Mouse (Mus musculus) kidney, postnatal 14 days (tissue): ENCODE data around the gene Psmc2.

Source experiments
- DNase-seq: peaks from one replicate; pipeline ENCODE4 v3.0.0; 2022; ENCODE audit warnings: mixed read lengths

Gene Psmc2

DNA sequence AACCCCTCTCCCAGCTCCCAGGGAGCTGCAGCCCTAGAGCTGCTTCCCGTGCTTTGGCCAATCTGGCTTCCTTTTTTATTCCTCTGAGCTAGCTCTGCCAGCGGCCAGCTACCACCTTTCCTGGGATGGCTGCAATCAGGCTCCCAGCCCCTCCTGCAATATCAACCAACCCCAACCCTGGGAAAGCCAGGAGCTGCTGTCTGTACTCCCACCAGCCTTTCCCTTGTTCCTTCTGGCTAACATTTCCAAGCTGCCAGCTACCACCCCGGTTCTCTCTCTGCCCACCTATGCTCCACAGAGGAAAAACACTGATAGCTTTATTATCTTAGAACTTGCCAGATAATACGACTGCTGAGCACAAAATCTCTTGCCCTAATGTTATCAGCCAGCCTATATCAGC lies 19.8 kb downstream of the Psmc2 start:
- DNase-seq, result no peak

DNA sequence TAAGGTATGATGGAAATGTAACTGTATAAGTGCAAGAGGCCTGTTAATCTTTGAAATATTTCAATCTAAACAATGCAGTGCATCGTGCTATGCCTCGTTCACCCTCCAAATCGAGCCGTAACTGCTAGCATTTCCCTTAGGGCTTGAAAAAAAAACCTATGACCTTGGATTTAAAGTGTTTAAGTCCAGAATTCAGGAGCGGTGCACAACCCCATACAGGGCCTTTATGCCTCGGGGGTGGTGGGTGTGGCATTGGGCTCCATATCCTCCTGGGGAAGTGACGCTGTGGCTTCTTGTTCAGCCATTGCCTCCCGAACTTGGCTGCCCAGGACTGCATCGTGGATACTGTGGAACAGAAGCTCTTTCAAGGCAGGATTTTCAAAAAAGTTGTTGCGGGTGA lies 25.8 kb downstream of the Psmc2 start:
- DNase-seq, result no peak

- DNase-seq, result peak; percentile 14
Observed at GRCm38 (mm10) chr5:21813994-21814393, 28.9 kb downstream of the Psmc2 start.

DNA sequence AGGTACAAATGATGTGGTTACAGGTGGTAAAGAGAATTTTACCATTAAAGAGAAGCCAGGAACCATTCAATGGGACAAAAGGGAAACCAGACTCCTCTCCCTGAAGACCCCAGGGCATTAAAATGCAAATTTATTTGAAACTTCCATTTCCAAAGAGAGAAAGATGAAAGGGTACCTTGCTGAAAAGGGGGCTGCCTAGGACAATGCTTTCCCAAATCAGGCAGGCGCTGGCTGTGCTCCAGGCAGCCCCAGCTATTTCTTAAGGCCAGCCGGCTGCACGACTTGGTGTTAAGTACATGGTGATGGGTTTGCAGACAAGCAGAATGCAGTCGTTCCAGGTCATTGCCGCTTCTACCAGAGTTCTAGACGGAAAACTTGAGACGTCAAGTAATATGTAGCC lies 41.3 kb downstream of the Psmc2 start:
- no peak for DNase-seq

GRCm38 (mm10) chr5:21827643-21828042 lies 42.6 kb downstream of the Psmc2 start:
- DNase-seq, result no peak

DNA sequence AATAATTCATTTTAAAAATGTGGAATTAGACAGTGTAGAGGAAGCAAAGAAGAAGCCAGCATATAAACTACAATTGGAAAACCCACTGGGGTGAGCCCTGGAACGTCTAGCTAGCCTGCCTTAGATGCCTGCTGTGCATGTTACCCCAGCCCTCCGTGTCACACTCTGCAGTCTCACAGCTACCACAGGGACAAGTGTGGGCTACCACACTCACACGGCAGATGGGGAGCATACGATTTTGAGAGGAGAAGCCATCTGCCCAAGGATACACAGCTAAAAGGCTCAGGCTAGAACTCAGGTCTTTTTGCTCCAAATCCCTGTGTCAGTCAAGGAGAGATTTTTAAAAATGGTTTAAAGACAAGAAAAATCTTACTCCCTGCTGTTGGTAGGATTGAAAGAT lies 43.8 kb downstream of the Psmc2 start:
- no peak for DNase-seq

DNA sequence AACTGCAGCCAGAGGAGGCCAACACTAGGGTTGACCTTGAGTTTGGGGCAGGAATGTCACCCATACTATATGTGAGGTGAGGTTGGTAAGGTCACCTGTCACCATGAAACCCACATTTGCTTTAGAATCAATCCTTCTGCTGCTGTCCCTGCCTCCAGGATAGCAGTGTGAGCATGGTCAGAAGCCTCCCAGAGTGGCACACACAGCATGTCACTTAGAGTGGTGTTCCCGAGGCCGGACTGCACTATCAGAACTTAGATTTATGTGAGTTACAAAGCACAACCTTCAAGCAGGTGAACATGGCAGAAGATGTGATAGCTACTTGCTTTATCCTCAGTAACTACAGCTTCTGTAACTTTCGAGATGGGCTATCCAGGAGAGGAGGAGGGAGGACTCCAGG lies 46.7 kb downstream of the Psmc2 start:
- DNase-seq, result no peak

DNA sequence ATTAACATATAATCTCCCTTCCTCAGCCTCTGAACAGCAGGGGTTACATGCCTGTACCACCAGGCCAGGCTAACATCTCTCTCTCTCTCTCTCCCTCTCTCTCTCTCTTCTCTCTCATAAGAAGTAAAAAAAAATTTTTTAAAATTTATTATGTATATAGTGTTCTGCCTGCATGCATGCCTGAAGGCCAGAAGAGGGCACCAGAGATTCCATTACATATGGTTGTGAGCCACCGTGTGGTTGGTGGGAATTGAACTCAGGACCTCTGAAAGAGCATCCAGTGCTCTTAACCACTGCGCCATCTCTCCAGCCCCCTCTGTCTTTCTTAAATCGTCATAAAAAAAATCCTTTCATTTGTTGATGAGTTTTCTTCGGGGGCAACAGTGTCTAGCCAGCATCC lies 59.6 kb downstream of the Psmc2 start:
- DNase-seq, result no peak

- DNase-seq, result no peak
Observed at GRCm38 (mm10) chr5:21846616-21847290, 61.7 kb downstream of the Psmc2 start.

DNA sequence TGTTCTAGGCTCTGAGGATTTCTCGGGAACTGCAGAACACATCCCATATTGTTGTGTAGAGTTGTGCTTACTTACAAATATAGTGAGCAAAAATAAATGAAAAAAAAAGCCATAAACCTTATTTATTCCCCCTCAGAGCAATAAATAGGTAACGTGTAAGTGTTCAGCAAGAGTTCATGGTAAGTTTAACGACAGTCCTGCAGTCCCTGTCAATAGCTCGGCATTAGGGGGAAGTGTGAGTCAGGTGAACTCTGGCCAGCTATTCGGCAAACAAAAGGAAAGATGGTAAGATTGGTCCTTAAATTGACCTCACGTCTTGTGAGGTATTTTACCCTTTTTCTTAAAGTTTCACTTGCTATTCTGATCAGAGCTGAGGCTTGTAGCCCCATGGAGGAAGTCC lies 62.4 kb downstream of the Psmc2 start:
- DNase-seq, result no peak

- DNase-seq, result no peak
Observed at GRCm38 (mm10) chr5:21851679-21852340, 66.7 kb downstream of the Psmc2 start.
